Mouse (Mus musculus): ENCODE measurements around the gene Phf14. TPM values are rescaled to one million over a fixed set of nuclear protein-coding genes. Genes with fewer than 3 reads are reported as not detected.
"Not testable (repeated sequence)": the region's sequence is repeated elsewhere in the genome, so short reads cannot be mapped to it uniquely, and the experiment has no call there.

Gene Phf14
- total RNA-seq (2014; rRNA removed) (106 and 147 TPM in 2 replicates), polyA plus RNA-seq (2015; fragmentation: Nextera tagmentation; extraction: Ambion mirVana) (68.0 and 88.6 TPM in 2 replicates)

GRCm38 (mm10) chr6:11907269-11908032 is at the start of gene Phf14, which contains the start of gene Ndufa4:
Gene Phf14, plus strand, starts transcription at chr6:11907809.
Gene Ndufa4, minus strand, starts transcription at chr6:11907497.
- no peaks in the 10 kb centered on the region for H3K9me3 ChIP-seq (ENCODE audit: low read length)
- DNase-seq (ENCODE audit: low spot score) (peak; percentile 94), ATAC-seq (ENCODE audit: low FRiP score) (peak; percentile 97)
- peak within 1 kb of the TSS; percentile 80 for H3K4me3 ChIP-seq (ENCODE audit: low read depth, low read length)
- H3K4me1 ChIP-seq (ENCODE audit: insufficient read depth, low read length), result 0 out of 2 replicates have a peak, but pooled peaks cover 8% of the 10 kb centered on the region
- H3K9ac ChIP-seq (replicated peaks; ENCODE audit: low read length, poor library complexity, severe bottlenecking), result peak within 1 kb of the TSS; percentile 96
- peaks cover 3% of the 10 kb centered on the region; the same call in 1 of the 2 replicates for H3K36me3 ChIP-seq (ENCODE audit: insufficient read depth, low read length)
- peak; percentile 15; the same call in 1 of the 2 replicates for TF ChIP-seq CTCF (IDR thresholded peaks at IDR 0.05)
- under 1% methylated on average over 59 of the region's 59 CpGs for WGBS
- no peaks in the 10 kb centered on the region for H3K27me3 ChIP-seq (ENCODE audit: insufficient read depth, low read length)
- peak within 1 kb of the TSS; percentile 61 for H3K4me2 ChIP-seq (ENCODE audit: low read depth, low read length, poor library complexity, severe bottlenecking)
- H3K27ac ChIP-seq (ENCODE audit: low read depth, low read length), result peak within 1 kb of the TSS; percentile 77

- not testable (repeated sequence) for H3K4me1 ChIP-seq (ENCODE audit: insufficient read depth, low read length); H3K36me3 ChIP-seq (ENCODE audit: insufficient read depth, low read length); H3K27me3 ChIP-seq (ENCODE audit: insufficient read depth, low read length); DNase-seq (ENCODE audit: low spot score); H3K4me3 ChIP-seq (ENCODE audit: low read depth, low read length); H3K9ac ChIP-seq (replicated peaks; ENCODE audit: low read length, poor library complexity, severe bottlenecking); ATAC-seq (ENCODE audit: low FRiP score); H3K27ac ChIP-seq (ENCODE audit: low read depth, low read length); H3K4me2 ChIP-seq (ENCODE audit: low read depth, low read length, poor library complexity, severe bottlenecking); H3K9me3 ChIP-seq (ENCODE audit: low read length)
- no CpG with 5 or more reads among the region's 2 CpGs for WGBS
Measured at GRCm38 (mm10) chr6:11875364-11875763, 32.2 kb upstream of the Phf14 start.

- Histone ChIP-seq H3K4me3 (ENCODE audit: low read depth, low read length) (no peak overlapping the region), H3K9me3 (ENCODE audit: low read length) (no peaks in the 10 kb centered on the region), H3K4me1 (ENCODE audit: insufficient read depth, low read length) (0 out of 2 replicates have a peak, but pooled peaks cover 2% of the 10 kb centered on the region), H3K4me2 (ENCODE audit: low read depth, low read length, poor library complexity, severe bottlenecking) (no peak overlapping the region), H3K27me3 (ENCODE audit: insufficient read depth, low read length) (no peaks in the 10 kb centered on the region), H3K27ac (ENCODE audit: low read depth, low read length) (no peak overlapping the region), H3K36me3 (ENCODE audit: insufficient read depth, low read length) (peaks cover 13% of the 10 kb centered on the region), H3K9ac (replicated peaks; ENCODE audit: low read length, poor library complexity, severe bottlenecking) (no peak overlapping the region)
- 74% methylated on average over 4 of the region's 4 CpGs for WGBS
- TF ChIP-seq CTCF (IDR thresholded peaks at IDR 0.05), result no peak
- no peak for ATAC-seq (ENCODE audit: low FRiP score)
- DNase-seq (ENCODE audit: low spot score), result no peak
Measured at GRCm38 (mm10) chr6:11900809-11901310, 6.7 kb upstream of the Phf14 start.

GRCm38 (mm10) chr6:11906890-11907268 is 730 bp upstream of the Phf14 start:
- Histone ChIP-seq H3K36me3 (ENCODE audit: insufficient read depth, low read length) (peaks cover 3% of the 10 kb centered on the region; the same call in 1 of the 2 replicates), H3K9ac (replicated peaks; ENCODE audit: low read length, poor library complexity, severe bottlenecking) (peak overlapping the region; percentile 96), H3K4me3 (ENCODE audit: low read depth, low read length) (peak overlapping the region; percentile 80), H3K4me1 (ENCODE audit: insufficient read depth, low read length) (0 out of 2 replicates have a peak, but pooled peaks cover 8% of the 10 kb centered on the region), H3K27me3 (ENCODE audit: insufficient read depth, low read length) (no peaks in the 10 kb centered on the region), H3K27ac (ENCODE audit: low read depth, low read length) (peak overlapping the region; percentile 77), H3K9me3 (ENCODE audit: low read length) (no peaks in the 10 kb centered on the region), H3K4me2 (ENCODE audit: low read depth, low read length, poor library complexity, severe bottlenecking) (peak overlapping the region; percentile 61)
- WGBS, result 2% methylated on average over 5 of the region's 5 CpGs
- 0 out of 2 replicates have a peak, but pooled peaks have one; percentile 1 for TF ChIP-seq CTCF (IDR thresholded peaks at IDR 0.05)
- peak; percentile 55; the same call in 1 of the 2 replicates for ATAC-seq (ENCODE audit: low FRiP score)
- peak; percentile 41 for DNase-seq (ENCODE audit: low spot score)

GRCm38 (mm10) chr6:11908170-11908569 is 561 bp downstream of the Phf14 start:
- Histone ChIP-seq H3K36me3 (ENCODE audit: insufficient read depth, low read length) (peaks cover 3% of the 10 kb centered on the region; the same call in 1 of the 2 replicates), H3K9ac (replicated peaks; ENCODE audit: low read length, poor library complexity, severe bottlenecking) (peak overlapping the region; percentile 96), H3K27me3 (ENCODE audit: insufficient read depth, low read length) (no peaks in the 10 kb centered on the region), H3K4me2 (ENCODE audit: low read depth, low read length, poor library complexity, severe bottlenecking) (peak overlapping the region; percentile 61), H3K27ac (ENCODE audit: low read depth, low read length) (no peak overlapping the region), H3K4me1 (ENCODE audit: insufficient read depth, low read length) (0 out of 2 replicates have a peak, but pooled peaks cover 8% of the 10 kb centered on the region), H3K4me3 (ENCODE audit: low read depth, low read length) (peak overlapping the region; percentile 80), H3K9me3 (ENCODE audit: low read length) (no peaks in the 10 kb centered on the region)
- DNase-seq (ENCODE audit: low spot score), result peak; percentile 7
- 21% methylated on average over 7 of the region's 7 CpGs for WGBS
- ATAC-seq (ENCODE audit: low FRiP score), result no peak
- TF ChIP-seq CTCF (IDR thresholded peaks at IDR 0.05), result peak; percentile 36
